Mouse (Mus musculus): ENCODE results near the gene Fgf18. TPM values are rescaled to one million over a fixed set of nuclear protein-coding genes. Genes with fewer than 3 reads are reported as not detected.

The Fgf18 gene
- polyA plus RNA-seq, 1 experiment from 2014 or later = 1.7 TPM

- Histone ChIP-seq H3K27me3 (ENCODE audit: insufficient read depth, low read length) (no peaks in the 10 kb centered on the region; the same call in 1 of the 2 replicates), H3K4me2 (replicated peaks; ENCODE audit: low read depth, low read length) (peak overlapping the region; percentile 71), H3K4me1 (ENCODE audit: insufficient read depth, low read length) (peaks cover 13% of the 10 kb centered on the region), H3K36me3 (ENCODE audit: insufficient read depth, low read length) (no peaks in the 10 kb centered on the region), H3K27ac (ENCODE audit: low read length) (no peak overlapping the region), H3K9me3 (ENCODE audit: low read length) (no peaks in the 10 kb centered on the region), H3K9ac (replicated peaks; ENCODE audit: low read length) (peak overlapping the region; percentile 60), H3K4me3 (ENCODE audit: low read length) (peak overlapping the region; percentile 44)
- ATAC-seq (ENCODE audit: low FRiP score, low TSS enrichment) = peak; percentile 92
- WGBS = under 1% methylated on average over 37 of the region's 37 CpGs
Measured at GRCm38 (mm10) chr11:33122575-33123268, 24.5 kb downstream of the Fgf18 start.

GRCm38 (mm10) chr11:33119556-33119955 is 27.6 kb downstream of the Fgf18 start:
- no peaks in the 10 kb centered on the region; the same call in 1 of the 2 replicates for H3K27me3 ChIP-seq (ENCODE audit: insufficient read depth, low read length)
- H3K9me3 ChIP-seq (ENCODE audit: low read length) = no peaks in the 10 kb centered on the region
- WGBS = 56% methylated on average over 8 of the region's 8 CpGs
- ATAC-seq (ENCODE audit: low FRiP score, low TSS enrichment) = no peak
- no peak overlapping the region for H3K9ac ChIP-seq (replicated peaks; ENCODE audit: low read length)
- no peak overlapping the region for H3K4me3 ChIP-seq (ENCODE audit: low read length)
- H3K4me1 ChIP-seq (ENCODE audit: insufficient read depth, low read length) = peaks cover 13% of the 10 kb centered on the region
- H3K4me2 ChIP-seq (replicated peaks; ENCODE audit: low read depth, low read length) = no peak overlapping the region
- no peak overlapping the region for H3K27ac ChIP-seq (ENCODE audit: low read length)
- no peaks in the 10 kb centered on the region for H3K36me3 ChIP-seq (ENCODE audit: insufficient read depth, low read length)

- no peak overlapping the region for H3K4me3 ChIP-seq (ENCODE audit: low read length)
- no peak for ATAC-seq (ENCODE audit: low FRiP score, low TSS enrichment)
- H3K4me1 ChIP-seq (ENCODE audit: insufficient read depth, low read length) = peaks cover 13% of the 10 kb centered on the region
- H3K36me3 ChIP-seq (ENCODE audit: insufficient read depth, low read length) = no peaks in the 10 kb centered on the region
- 84% methylated on average over 7 of the region's 7 CpGs for WGBS
- H3K9ac ChIP-seq (replicated peaks; ENCODE audit: low read length) = no peak overlapping the region
- no peaks in the 10 kb centered on the region; the same call in 1 of the 2 replicates for H3K27me3 ChIP-seq (ENCODE audit: insufficient read depth, low read length)
- H3K4me2 ChIP-seq (replicated peaks; ENCODE audit: low read depth, low read length) = no peak overlapping the region
- no peaks in the 10 kb centered on the region for H3K9me3 ChIP-seq (ENCODE audit: low read length)
- no peak overlapping the region for H3K27ac ChIP-seq (ENCODE audit: low read length)
Measured at GRCm38 (mm10) chr11:33119116-33119515, 28.1 kb downstream of the Fgf18 start.

- WGBS = 78% methylated on average over 6 of the region's 6 CpGs
- Histone ChIP-seq H3K9ac (replicated peaks; ENCODE audit: low read length) (no peak overlapping the region), H3K27ac (ENCODE audit: low read length) (no peak overlapping the region), H3K4me2 (replicated peaks; ENCODE audit: low read depth, low read length) (no peak overlapping the region), H3K4me3 (ENCODE audit: low read length) (no peak overlapping the region), H3K4me1 (ENCODE audit: insufficient read depth, low read length) (peaks cover 13% of the 10 kb centered on the region), H3K9me3 (ENCODE audit: low read length) (no peaks in the 10 kb centered on the region), H3K27me3 (ENCODE audit: insufficient read depth, low read length) (no peaks in the 10 kb centered on the region; the same call in 1 of the 2 replicates), H3K36me3 (ENCODE audit: insufficient read depth, low read length) (no peaks in the 10 kb centered on the region)
- ATAC-seq (ENCODE audit: low FRiP score, low TSS enrichment) = no peak
Measured at GRCm38 (mm10) chr11:33118480-33118879, 28.7 kb downstream of the Fgf18 start.

GRCm38 (mm10) chr11:33115796-33116195 is 31.4 kb downstream of the Fgf18 start:
- H3K27me3 ChIP-seq (ENCODE audit: insufficient read depth, low read length) = no peaks in the 10 kb centered on the region; the same call in 1 of the 2 replicates
- H3K4me1 ChIP-seq (ENCODE audit: insufficient read depth, low read length) = no peaks in the 10 kb centered on the region
- no peak for ATAC-seq (ENCODE audit: low FRiP score, low TSS enrichment)
- 78% methylated on average over 3 of the region's 3 CpGs for WGBS
- H3K9me3 ChIP-seq (ENCODE audit: low read length) = no peaks in the 10 kb centered on the region
- H3K36me3 ChIP-seq (ENCODE audit: insufficient read depth, low read length) = no peaks in the 10 kb centered on the region
- no peak overlapping the region for H3K27ac ChIP-seq (ENCODE audit: low read length)
- no peak overlapping the region for H3K9ac ChIP-seq (replicated peaks; ENCODE audit: low read length)
- no peak overlapping the region for H3K4me2 ChIP-seq (replicated peaks; ENCODE audit: low read depth, low read length)
- H3K4me3 ChIP-seq (ENCODE audit: low read length) = no peak overlapping the region

- Histone ChIP-seq H3K4me1 (ENCODE audit: insufficient read depth, low read length) (no peaks in the 10 kb centered on the region), H3K27ac (ENCODE audit: low read length) (no peak overlapping the region), H3K36me3 (ENCODE audit: insufficient read depth, low read length) (no peaks in the 10 kb centered on the region), H3K9me3 (ENCODE audit: low read length) (no peaks in the 10 kb centered on the region), H3K4me2 (replicated peaks; ENCODE audit: low read depth, low read length) (no peak overlapping the region), H3K27me3 (ENCODE audit: insufficient read depth, low read length) (no peaks in the 10 kb centered on the region), H3K4me3 (ENCODE audit: low read length) (no peak overlapping the region), H3K9ac (replicated peaks; ENCODE audit: low read length) (no peak overlapping the region)
- ATAC-seq (ENCODE audit: low FRiP score, low TSS enrichment) = no peak
- 15% methylated on average over 1 of the region's 1 CpGs for WGBS
Measured at GRCm38 (mm10) chr11:33112407-33112806, 34.8 kb downstream of the Fgf18 start.

- no peaks in the 10 kb centered on the region for H3K4me1 ChIP-seq (ENCODE audit: insufficient read depth, low read length)
- no peak overlapping the region for H3K4me3 ChIP-seq (ENCODE audit: low read length)
- H3K9me3 ChIP-seq (ENCODE audit: low read length) = no peaks in the 10 kb centered on the region
- WGBS = 86% methylated on average over 2 of the region's 2 CpGs
- no peaks in the 10 kb centered on the region for H3K27me3 ChIP-seq (ENCODE audit: insufficient read depth, low read length)
- ATAC-seq (ENCODE audit: low FRiP score, low TSS enrichment) = no peak
- H3K4me2 ChIP-seq (replicated peaks; ENCODE audit: low read depth, low read length) = no peak overlapping the region
- no peak overlapping the region for H3K27ac ChIP-seq (ENCODE audit: low read length)
- no peaks in the 10 kb centered on the region for H3K36me3 ChIP-seq (ENCODE audit: insufficient read depth, low read length)
- H3K9ac ChIP-seq (replicated peaks; ENCODE audit: low read length) = no peak overlapping the region
Measured at GRCm38 (mm10) chr11:33110111-33110510, 37.1 kb downstream of the Fgf18 start.

GRCm38 (mm10) chr11:33107540-33107939 is 39.7 kb downstream of the Fgf18 start:
- WGBS = 55% methylated on average over 3 of the region's 3 CpGs
- Histone ChIP-seq H3K4me2 (replicated peaks; ENCODE audit: low read depth, low read length) (no peak overlapping the region), H3K9me3 (ENCODE audit: low read length) (no peaks in the 10 kb centered on the region), H3K36me3 (ENCODE audit: insufficient read depth, low read length) (no peaks in the 10 kb centered on the region), H3K27me3 (ENCODE audit: insufficient read depth, low read length) (no peaks in the 10 kb centered on the region), H3K9ac (replicated peaks; ENCODE audit: low read length) (no peak overlapping the region), H3K4me1 (ENCODE audit: insufficient read depth, low read length) (no peaks in the 10 kb centered on the region), H3K27ac (ENCODE audit: low read length) (no peak overlapping the region), H3K4me3 (ENCODE audit: low read length) (no peak overlapping the region)
- ATAC-seq (ENCODE audit: low FRiP score, low TSS enrichment) = no peak

- Histone ChIP-seq H3K4me3 (ENCODE audit: low read length) (no peak overlapping the region), H3K4me2 (replicated peaks; ENCODE audit: low read depth, low read length) (no peak overlapping the region), H3K9me3 (ENCODE audit: low read length) (no peaks in the 10 kb centered on the region), H3K27ac (ENCODE audit: low read length) (no peak overlapping the region), H3K9ac (replicated peaks; ENCODE audit: low read length) (no peak overlapping the region), H3K27me3 (ENCODE audit: insufficient read depth, low read length) (no peaks in the 10 kb centered on the region), H3K36me3 (ENCODE audit: insufficient read depth, low read length) (no peaks in the 10 kb centered on the region), H3K4me1 (ENCODE audit: insufficient read depth, low read length) (0 out of 2 replicates have a peak, but pooled peaks cover 3% of the 10 kb centered on the region)
- WGBS = 65% methylated on average over 8 of the region's 8 CpGs
- ATAC-seq (ENCODE audit: low FRiP score, low TSS enrichment) = no peak
Measured at GRCm38 (mm10) chr11:33104911-33105316, 42.3 kb downstream of the Fgf18 start.

GRCm38 (mm10) chr11:33103291-33103943 is 43.8 kb downstream of the Fgf18 start:
- no peak overlapping the region for H3K27ac ChIP-seq (ENCODE audit: low read length)
- 77% methylated on average over 13 of the region's 13 CpGs for WGBS
- no peaks in the 10 kb centered on the region for H3K36me3 ChIP-seq (ENCODE audit: insufficient read depth, low read length)
- no peak overlapping the region for H3K4me2 ChIP-seq (replicated peaks; ENCODE audit: low read depth, low read length)
- no peak for ATAC-seq (ENCODE audit: low FRiP score, low TSS enrichment)
- H3K9me3 ChIP-seq (ENCODE audit: low read length) = no peaks in the 10 kb centered on the region
- no peak overlapping the region for H3K4me3 ChIP-seq (ENCODE audit: low read length)
- H3K9ac ChIP-seq (replicated peaks; ENCODE audit: low read length) = no peak overlapping the region
- H3K4me1 ChIP-seq (ENCODE audit: insufficient read depth, low read length) = 0 out of 2 replicates have a peak, but pooled peaks cover 3% of the 10 kb centered on the region
- H3K27me3 ChIP-seq (ENCODE audit: insufficient read depth, low read length) = no peaks in the 10 kb centered on the region

Measured in kidney, embryonic 16.5 days (tissue).